Mouse (Mus musculus) G1E (cell line): ENCODE measurements around the gene Aass.

Source experiments
- CTCF ChIP-seq: IDR thresholded peaks from 2 replicates; pipeline ENCODE4 v1.5.1; 2012; ENCODE audit warnings: low read depth, low read length, inconsistent platforms, mixed read lengths
- GATA1 ChIP-seq: IDR thresholded peaks from 2 replicates; pipeline ENCODE4 v1.6.1; 2012; ENCODE audit warnings: borderline replicate concordance, low read length, inconsistent platforms, mixed read lengths
- POLR2AphosphoS5 ChIP-seq: IDR thresholded peaks from 2 replicates; pipeline ENCODE4 v1.6.1; 2012; ENCODE audit warnings: low read depth, low read length, inconsistent platforms; ENCODE audit not compliant: insufficient replicate concordance
- TAL1 ChIP-seq: conservative IDR thresholded peaks from 2 replicates; pipeline ENCODE4 v1.6.1; 2012; ENCODE audit warnings: low read depth, low read length, inconsistent platforms, mixed read lengths

DNA sequence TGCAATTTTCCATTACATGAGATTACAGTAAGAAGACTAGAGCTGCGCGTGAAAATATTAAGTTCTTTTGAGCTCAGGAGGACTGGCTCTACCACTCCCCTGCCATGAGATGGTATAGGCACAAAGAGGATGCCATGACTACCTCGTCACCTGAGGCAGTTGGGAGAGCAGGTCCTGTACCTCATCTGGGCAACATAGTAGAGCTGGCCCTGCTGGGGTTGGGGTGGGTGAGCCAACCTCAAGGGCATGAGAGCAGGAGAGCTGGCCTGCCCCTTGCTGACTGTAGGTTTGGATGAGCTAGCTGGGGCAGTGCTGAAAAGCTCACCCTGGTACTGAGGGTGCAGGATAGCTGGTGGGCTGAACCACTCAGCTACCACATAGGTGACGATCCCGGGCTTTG lies 77.1 kb downstream of the Aass start:
- TF ChIP-seq CTCF: no peak
- TF ChIP-seq GATA1: no peak
- TF ChIP-seq TAL1: no peak
- TF ChIP-seq POLR2AphosphoS5: no peak
